Mouse (Mus musculus) CH12.LX (cell line): Measurements from ENCODE around the gene Gsdma3.

Source experiments
- CTCF ChIP-seq, 2 experiments: IDR thresholded peaks in 1 of 2; conservative IDR thresholded peaks in 1 of 2; 2 replicates each; pipeline ENCODE4 v1.5.1; 2011 to 2012; ENCODE audit warnings: low read depth in 2 of 2, low read length in 2 of 2, improper control_type of control experiment in 1 of 2, inconsistent platforms in 1 of 2, mild to moderate bottlenecking in 1 of 2, moderate library complexity in 1 of 2
- KAT2A ChIP-seq: IDR thresholded peaks from 2 replicates; pipeline ENCODE4 v1.6.1; 2012; ENCODE audit warnings: low read length, improper control_type of control experiment, inconsistent platforms; ENCODE audit not compliant: insufficient replicate concordance
- MAFK ChIP-seq: IDR thresholded peaks from 2 replicates; pipeline ENCODE4 v1.6.1; 2011; ENCODE audit warnings: low read length, improper control_type of control experiment; ENCODE audit not compliant: insufficient replicate concordance
- POLR2A ChIP-seq: IDR thresholded peaks from 2 replicates; pipeline ENCODE4 v1.6.1; 2011; ENCODE audit warnings: low read depth, mild to moderate bottlenecking, improper control_type of control experiment, low read length
- RCOR1 ChIP-seq: conservative IDR thresholded peaks from 2 replicates; pipeline ENCODE4 v1.6.1; 2012; ENCODE audit warnings: low read depth, mild to moderate bottlenecking, inconsistent platforms, low read length, improper control_type of control experiment
- ZNF384 ChIP-seq: IDR thresholded peaks from 2 replicates; pipeline ENCODE4 v1.6.1; 2012; ENCODE audit warnings: low read depth, low read length, improper control_type of control experiment, inconsistent platforms

DNA sequence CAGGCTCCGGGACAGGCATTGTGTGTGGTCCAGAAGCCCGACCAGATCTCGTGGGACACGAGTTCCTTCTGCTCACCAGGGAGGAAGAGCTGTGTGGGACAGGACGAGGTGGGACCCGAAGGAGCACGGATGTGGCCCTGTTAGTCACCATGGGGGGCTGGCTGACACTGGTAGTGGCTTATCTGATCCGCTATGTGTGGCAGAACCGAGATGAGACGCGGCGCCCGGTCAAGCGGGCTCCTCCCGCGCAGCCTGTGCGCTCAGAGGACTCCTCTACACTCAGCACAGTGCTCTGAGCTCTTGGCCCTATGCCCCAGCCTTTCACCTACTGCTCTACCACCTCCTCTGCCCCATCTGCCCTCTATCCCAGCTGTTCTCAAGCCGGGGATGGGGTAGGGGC is 26.9 kb upstream of the Gsdma3 start:
- TF ChIP-seq CTCF (conservative IDR thresholded peaks at IDR 0.05 in 1 of 2, IDR thresholded peaks at IDR 0.05 in 1 of 2; ENCODE audit: low read depth in 2 of 2, low read length in 2 of 2) (no peak), RCOR1 (no peak), POLR2A (no peak), ZNF384 (no peak), MAFK (no peak), KAT2A (no peak)
